Mouse (Mus musculus) forebrain, postnatal 0 days (tissue): Measurements from ENCODE around the gene Zfp988. TPM values are rescaled to one million over a fixed set of nuclear protein-coding genes. Genes with fewer than 3 reads are reported as not detected.
"Not testable (repeated sequence)": the region's sequence is repeated elsewhere in the genome, so short reads cannot be mapped to it uniquely, and the experiment has no call there.

Experiments
- ATAC-seq: fragments of 200-750 bp; cut with Nextera tagmentation; 2 replicates; pipeline ENCODE4 v1.8.0; 2017; ENCODE audit warnings: mild to moderate bottlenecking, moderate library complexity
- DNase-seq: peaks from one replicate; pipeline ENCODE4 v3.0.0-alpha.2; 2015
- H3K27ac ChIP-seq: fragments of 300-500 bp; sonication (generic); 2 replicates; pipeline ENCODE4 v1.5.1; 2014; ENCODE audit warnings: low read depth, mild to moderate bottlenecking, antibody characterized with exemption, low read length, moderate library complexity, mixed read lengths
- H3K27me3 ChIP-seq: fragments of 300-500 bp; sonication (generic); 2 replicates; pipeline ENCODE4 v1.6.1; 2014; ENCODE audit warnings: mild to moderate bottlenecking, low read length, mixed read lengths; ENCODE audit not compliant: insufficient read depth
- H3K36me3 ChIP-seq: fragments of 300-500 bp; sonication (generic); 2 replicates; pipeline ENCODE4 v1.6.1; 2014; ENCODE audit warnings: mild to moderate bottlenecking, moderate library complexity; ENCODE audit not compliant: insufficient read depth
- H3K4me1 ChIP-seq: fragments of 300-500 bp; sonication (generic); 2 replicates; pipeline ENCODE4 v1.6.1; 2014; ENCODE audit warnings: antibody characterized with exemption; ENCODE audit not compliant: insufficient read depth
- H3K4me2 ChIP-seq: fragments of 300-500 bp; sonication (generic); 2 replicates; pipeline ENCODE4 v1.6.1; 2014; ENCODE audit warnings: low read depth, mild to moderate bottlenecking, moderate library complexity
- H3K4me3 ChIP-seq: fragments of 300-500 bp; sonication (generic); 2 replicates; pipeline ENCODE4 v1.5.1; 2014; ENCODE audit warnings: low read depth, low read length, mixed read lengths
- H3K9ac ChIP-seq: fragments of 300-500 bp; sonication (generic); 2 replicates; pipeline ENCODE4 v1.6.1; 2014; ENCODE audit warnings: mild to moderate bottlenecking
- H3K9me3 ChIP-seq: fragments of 300-500 bp; sonication (generic); 2 replicates; pipeline ENCODE4 v1.6.1; 2016; ENCODE audit warnings: low read length
- WGBS: fragments of 180-500 bp; shearing (Covaris S2); extraction: QIAGEN DNeasy Blood & Tissue Kit; methylation state at CpG from one replicate; pipeline ENCODE4 v1.1.7; 2014; 5-methylcytosine and 5-hydroxymethylcytosine counted together
- polyA plus RNA-seq: library from polyadenylated mRNA; unstranded; fragments of >200 nt; fragmentation: Nextera tagmentation; extraction: Ambion mirVana; gene quantifications from 2 replicates; pipeline ENCODE4 v1.2.1, GENCODE M21; 2015
- total RNA-seq: library from RNA; depleted of rRNA; stranded (reverse); fragments of >200 nt; gene quantifications from 2 replicates; pipeline ENCODE4 v1.2.3, GENCODE M21; 2014

The Zfp988 gene
- total and polyA plus RNA-seq, 2 experiments from 2014 or later = not detected

DNA sequence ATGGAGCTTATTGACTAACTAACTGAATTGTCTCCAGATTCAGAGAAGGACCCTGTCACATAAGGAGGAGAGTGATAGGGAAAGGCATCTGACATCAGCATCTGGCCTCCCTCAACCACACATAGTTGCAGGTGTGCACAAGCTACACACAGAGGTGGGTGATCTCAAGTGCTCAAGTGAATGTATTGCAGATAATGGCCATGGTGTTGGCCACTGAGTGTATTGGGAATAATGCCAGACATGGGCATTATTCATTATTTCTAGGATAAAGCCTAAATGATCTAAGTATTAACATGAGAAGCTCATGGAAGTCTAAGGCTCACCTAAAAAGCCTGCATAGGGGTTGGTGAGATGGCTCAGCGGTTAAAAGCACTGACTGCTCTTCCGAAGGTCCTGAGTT lies 45.1 kb downstream of the Zfp988 start:
- H3K4me2 ChIP-seq, H3K9ac ChIP-seq, H3K27me3 ChIP-seq, H3K4me1 ChIP-seq, DNase-seq, H3K27ac ChIP-seq, H3K4me3 ChIP-seq, ATAC-seq, H3K36me3 ChIP-seq: not testable (repeated sequence)
- H3K9me3 ChIP-seq = peaks cover 54% of the 10 kb centered on the region
- 82% methylated on average over 2 of the region's 2 CpGs for WGBS

DNA sequence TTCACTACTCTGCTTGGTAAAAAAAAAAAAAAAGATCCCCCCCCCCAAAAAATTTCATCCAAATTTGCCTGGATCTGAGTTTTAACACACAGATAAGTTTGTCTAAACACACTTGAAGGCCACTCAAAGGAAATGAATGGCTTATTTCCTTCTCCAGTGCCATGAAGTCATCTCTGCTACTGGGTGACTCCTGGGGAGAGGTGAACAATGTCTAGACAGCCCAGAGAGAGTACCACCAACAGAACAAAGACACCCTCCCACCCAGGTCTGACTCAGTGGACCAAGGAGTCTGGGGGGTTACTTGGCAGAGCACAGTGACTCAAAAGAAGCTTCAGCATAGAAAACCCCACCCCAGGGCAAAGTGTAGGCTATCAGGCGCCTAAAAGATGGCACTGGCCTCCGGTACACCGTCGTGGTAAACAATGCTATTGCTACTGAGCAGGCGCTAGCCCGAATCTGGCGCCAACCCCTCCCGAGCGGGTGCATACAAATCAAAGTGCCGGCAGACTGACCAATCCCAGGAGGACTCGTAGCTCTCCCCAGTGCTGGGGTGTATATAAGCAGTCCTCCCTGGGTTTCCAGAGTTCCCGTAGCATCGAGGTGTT lies 46.0 kb downstream of the Zfp988 start:
- ATAC-seq, H3K4me3 ChIP-seq, DNase-seq, H3K9ac ChIP-seq, H3K36me3 ChIP-seq, H3K4me2 ChIP-seq, H3K4me1 ChIP-seq, H3K27ac ChIP-seq, H3K27me3 ChIP-seq: not testable (repeated sequence)
- WGBS = 88% methylated on average over 10 of the region's 13 CpGs
- peaks cover 49% of the 10 kb centered on the region for H3K9me3 ChIP-seq

DNA sequence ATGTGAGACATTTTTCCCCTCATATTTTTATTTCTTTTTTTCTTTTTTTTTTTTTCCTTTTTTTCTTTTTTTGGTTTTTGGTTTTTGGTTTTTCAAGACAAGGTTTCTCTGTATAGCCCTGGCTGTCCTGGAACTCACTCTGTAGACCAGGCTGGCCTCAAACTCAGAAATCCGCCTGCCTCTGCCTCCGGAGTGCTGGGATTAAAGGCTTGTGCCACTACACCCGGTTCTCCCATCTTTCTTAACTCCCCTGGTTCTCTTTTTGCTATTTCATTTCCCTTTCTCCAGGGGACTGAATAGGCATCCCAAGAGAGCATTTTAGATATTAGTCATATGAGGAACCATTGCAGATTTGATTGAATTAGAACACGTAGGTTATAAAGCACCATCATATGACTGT lies 48.2 kb downstream of the Zfp988 start:
- H3K9ac ChIP-seq, H3K27me3 ChIP-seq, H3K4me2 ChIP-seq, DNase-seq, H3K4me1 ChIP-seq, H3K4me3 ChIP-seq, H3K27ac ChIP-seq, ATAC-seq, H3K36me3 ChIP-seq: not testable (repeated sequence)
- 82% methylated on average over 4 of the region's 4 CpGs for WGBS
- H3K9me3 ChIP-seq = peaks cover 31% of the 10 kb centered on the region

DNA sequence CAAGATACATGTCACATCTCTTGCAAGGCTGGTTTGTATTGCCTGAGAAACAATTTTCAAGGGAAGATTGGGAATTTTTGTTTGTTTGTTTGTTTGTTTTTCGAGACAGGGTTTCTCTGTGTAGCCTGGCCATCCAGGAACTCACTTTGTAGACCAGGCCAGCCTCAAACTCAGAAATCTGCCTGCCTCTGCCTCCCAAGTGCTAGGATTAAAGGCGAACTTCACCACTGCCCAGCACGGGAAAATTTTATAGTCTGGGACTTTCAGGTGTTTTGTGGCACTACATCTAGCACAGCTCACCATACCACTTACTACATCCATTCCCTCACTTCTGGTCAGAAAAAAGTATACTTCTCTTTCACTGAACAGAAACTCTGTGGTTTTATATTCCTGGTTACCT lies 50.6 kb downstream of the Zfp988 start:
- not testable (repeated sequence) for H3K27me3 ChIP-seq, H3K9ac ChIP-seq, DNase-seq, H3K4me3 ChIP-seq, H3K4me2 ChIP-seq, H3K36me3 ChIP-seq, H3K4me1 ChIP-seq, H3K27ac ChIP-seq, ATAC-seq, H3K9me3 ChIP-seq
- no CpG with 5 or more reads among the region's 3 CpGs for WGBS

DNA sequence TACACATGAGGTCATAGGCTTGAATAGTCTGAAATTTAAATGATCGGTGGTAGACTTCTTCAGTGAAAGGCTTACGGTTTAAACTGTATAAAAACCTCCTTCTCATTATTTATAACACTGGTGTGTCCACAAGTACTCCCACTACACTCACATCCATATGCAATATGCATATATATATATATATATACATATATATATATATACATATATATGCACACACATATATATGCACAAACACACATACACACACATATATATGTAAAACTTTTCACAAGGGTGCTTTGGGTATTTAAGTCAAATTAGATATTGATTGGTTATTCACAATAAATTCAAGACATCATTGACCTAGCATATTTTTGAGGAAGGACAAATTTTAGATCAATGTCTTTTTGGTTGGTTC lies 51.7 kb downstream of the Zfp988 start:
- not testable (repeated sequence) for ATAC-seq, DNase-seq, H3K9me3 ChIP-seq, H3K4me2 ChIP-seq, H3K4me3 ChIP-seq, H3K36me3 ChIP-seq, H3K4me1 ChIP-seq, H3K27ac ChIP-seq, H3K27me3 ChIP-seq, H3K9ac ChIP-seq
- WGBS = no CpG with 5 or more reads among the region's 2 CpGs

DNA sequence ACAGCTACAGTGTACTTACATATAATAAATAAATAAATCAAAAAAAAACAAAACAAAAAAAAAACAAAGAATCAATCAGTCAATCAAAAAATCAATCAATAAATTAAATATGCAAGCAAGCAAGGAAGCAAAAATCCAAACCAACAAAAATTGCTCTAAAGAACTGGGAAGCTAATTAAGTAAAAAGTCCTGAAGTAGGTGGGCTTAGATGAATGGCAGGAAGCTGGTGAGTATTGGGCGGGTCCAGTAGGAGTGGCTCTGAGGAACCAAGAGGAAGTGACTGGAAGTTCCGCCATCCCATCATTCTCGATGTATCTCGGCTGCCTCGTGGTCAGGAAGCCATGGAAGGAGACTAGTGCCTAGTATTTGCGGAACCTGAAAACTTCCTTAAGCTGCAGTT lies 55.5 kb downstream of the Zfp988 start, which contains the start of gene Zfp978:
Gene Zfp978, plus strand, starts transcription at position 301 of the 400 bp plus-strand sequence.
- H3K9ac ChIP-seq, H3K27ac ChIP-seq, H3K4me1 ChIP-seq, H3K4me2 ChIP-seq, H3K27me3 ChIP-seq, H3K4me3 ChIP-seq, H3K36me3 ChIP-seq, ATAC-seq, H3K9me3 ChIP-seq, DNase-seq: not testable (repeated sequence)
- no CpG with 5 or more reads among the region's 6 CpGs for WGBS

DNA sequence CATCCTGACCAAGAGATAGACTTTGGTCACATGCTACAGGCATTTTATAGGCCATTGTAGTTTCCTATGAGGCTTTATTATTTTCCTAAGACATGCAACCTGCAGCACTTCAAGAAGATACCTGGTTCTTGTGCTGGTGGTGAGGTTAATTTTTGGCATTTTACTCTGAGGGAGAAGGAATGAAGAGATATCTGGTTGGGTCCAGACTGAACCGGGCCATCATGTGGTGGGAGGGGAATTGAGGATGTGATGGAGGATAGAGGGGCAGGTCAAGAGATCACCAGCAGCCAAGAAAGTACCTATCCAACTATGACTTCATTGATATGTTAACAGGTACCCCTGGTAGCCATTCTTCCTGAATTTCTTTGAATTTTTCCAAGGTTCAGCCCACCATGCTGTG lies 56.4 kb downstream of the Zfp988 start:
- not testable (repeated sequence) for H3K9me3 ChIP-seq, ATAC-seq, H3K9ac ChIP-seq, H3K27ac ChIP-seq, H3K4me1 ChIP-seq, H3K4me3 ChIP-seq, DNase-seq, H3K27me3 ChIP-seq, H3K36me3 ChIP-seq, H3K4me2 ChIP-seq
- WGBS = no CpG with 5 or more reads among the region's 1 CpGs

DNA sequence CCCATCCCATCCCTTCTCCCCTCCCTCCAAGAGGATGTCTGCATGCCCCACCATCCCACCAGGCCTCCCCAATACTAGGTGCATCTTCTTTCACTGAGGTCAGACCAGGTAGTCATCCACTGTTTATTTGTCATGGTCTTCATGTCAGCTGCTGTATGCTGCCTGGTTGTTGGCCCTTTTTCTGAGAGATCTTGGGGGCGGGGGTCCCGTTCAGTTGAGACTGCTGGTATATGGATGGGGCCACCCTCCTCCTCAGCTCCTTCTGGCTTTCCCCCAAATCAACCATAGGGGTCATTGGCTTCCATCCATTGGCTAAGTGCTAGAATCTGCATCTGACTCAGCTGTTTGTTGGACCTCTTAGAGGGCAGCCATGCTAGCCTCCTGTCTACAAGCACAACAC lies 64.1 kb downstream of the Zfp988 start:
- not testable (repeated sequence) for DNase-seq, H3K27ac ChIP-seq, H3K27me3 ChIP-seq, H3K9me3 ChIP-seq, H3K4me3 ChIP-seq, H3K4me2 ChIP-seq, ATAC-seq, H3K9ac ChIP-seq, H3K4me1 ChIP-seq, H3K36me3 ChIP-seq
- WGBS = no CpG with 5 or more reads among the region's 2 CpGs

DNA sequence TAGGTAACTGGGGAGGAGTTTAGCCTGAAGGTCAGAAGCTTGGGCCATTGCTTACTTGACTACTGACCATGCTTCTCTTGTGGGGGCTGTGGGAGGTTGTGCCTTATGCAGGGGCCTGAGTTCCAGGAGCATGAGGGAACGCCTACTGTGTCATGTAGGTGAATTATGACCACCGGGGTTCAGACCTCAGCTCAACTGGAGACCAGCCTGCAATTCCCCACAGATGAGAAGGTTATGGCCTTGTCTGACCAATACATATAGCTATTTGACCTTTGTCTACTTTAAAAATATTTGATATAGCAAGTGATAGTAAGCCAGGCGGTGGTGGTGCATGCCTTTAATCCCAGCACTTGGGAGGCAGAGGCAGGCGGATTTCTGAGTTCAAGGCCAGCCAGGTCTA lies 77.7 kb downstream of the Zfp988 start:
- H3K4me2 ChIP-seq, H3K9ac ChIP-seq, H3K27ac ChIP-seq, H3K36me3 ChIP-seq, DNase-seq, H3K4me3 ChIP-seq, H3K27me3 ChIP-seq, ATAC-seq, H3K9me3 ChIP-seq, H3K4me1 ChIP-seq: not testable (repeated sequence)
- 88% methylated on average over 2 of the region's 4 CpGs for WGBS
